Mouse (Mus musculus): Measurements from ENCODE around the gene Kcnh3.
"Not testable (repeated sequence)": the region's sequence is repeated elsewhere in the genome, so short reads cannot be mapped to it uniquely, and the experiment has no call there.

Kcnh3 gene

DNA sequence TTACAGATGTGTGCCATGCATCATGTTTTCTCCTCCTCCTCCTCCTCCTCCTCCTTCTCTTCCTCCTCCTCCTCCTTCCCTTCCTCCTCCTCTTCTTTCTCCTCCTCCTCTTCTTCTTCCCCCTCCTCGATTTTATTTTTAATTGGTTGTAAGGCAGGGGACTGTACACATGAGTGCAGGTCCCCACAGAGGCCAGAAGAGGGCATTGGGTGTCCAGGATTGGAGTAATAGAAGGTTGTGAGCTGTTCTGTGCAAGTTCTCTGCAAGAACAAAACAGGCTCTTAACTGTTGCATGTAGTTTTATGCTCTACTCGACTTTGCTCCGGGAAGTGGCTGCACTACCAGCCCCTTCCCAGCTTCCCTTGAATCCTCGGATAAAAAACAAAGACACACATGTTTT is 15.5 kb downstream of the Kcnh3 start:
- DNase-seq (ENCODE audit: low read depth, low spot score) = no peak

DNA sequence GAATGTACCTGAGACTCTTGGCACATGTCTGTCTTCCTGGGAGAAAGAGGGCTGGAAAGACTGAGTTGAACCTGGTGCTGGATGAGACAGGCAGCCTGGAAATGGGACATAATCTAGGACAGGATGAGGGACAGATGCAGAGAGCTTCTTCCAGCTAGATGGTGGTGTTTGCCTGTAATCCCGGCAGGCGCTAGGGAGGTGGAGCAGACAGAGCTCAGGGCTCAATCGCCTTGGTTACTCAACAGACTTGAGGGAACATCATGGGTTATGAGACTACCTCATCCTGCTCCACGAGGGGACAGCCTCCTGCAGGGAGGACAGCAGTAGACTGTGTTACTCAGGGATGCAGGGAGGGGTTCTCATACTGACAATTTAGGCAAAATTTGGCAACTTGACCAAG is 16.6 kb downstream of the Kcnh3 start:
- no peak for DNase-seq (ENCODE audit: low read depth, low spot score)

DNA sequence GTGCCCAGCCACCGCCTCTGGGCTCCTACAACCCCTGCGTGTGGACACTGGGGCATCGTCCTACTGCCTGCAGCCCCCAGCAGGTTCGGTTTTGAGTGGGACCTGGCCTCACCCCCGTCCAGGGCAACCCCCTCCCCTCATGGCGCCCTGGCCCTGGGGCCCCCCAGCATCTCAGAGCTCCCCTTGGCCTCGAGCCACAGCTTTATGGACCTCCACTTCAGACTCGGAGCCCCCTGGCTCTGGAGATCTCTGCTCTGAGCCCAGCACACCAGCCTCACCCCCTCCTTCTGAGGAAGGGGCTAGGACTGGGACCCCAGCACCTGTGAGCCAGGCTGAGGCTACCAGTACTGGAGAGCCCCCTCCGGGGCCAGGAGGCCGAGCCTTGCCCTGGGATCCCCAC is 17.4 kb downstream of the Kcnh3 start:
- DNase-seq (ENCODE audit: low read depth, low spot score) = no peak

DNA sequence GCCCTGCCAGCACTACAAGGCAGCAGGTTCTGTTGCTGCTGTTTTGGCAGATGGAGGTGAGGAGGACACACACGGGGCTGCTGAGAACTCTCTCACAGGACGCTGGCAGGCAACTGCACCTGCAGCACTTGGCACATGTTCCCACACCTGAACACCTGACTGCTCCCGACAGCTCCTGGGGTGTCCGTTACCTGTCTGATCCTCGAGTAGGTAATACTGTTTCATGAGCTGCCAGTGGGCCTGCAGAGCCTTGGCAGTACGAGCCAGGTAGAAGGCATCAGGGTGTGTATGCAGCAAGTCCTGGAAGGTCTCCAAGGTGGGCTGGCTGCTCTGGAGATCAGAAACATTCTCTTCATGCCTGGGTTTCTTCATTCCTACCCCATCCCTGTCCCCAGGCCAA is 22.1 kb downstream of the Kcnh3 start:
- DNase-seq (ENCODE audit: low read depth, low spot score) = not testable (repeated sequence)

DNA sequence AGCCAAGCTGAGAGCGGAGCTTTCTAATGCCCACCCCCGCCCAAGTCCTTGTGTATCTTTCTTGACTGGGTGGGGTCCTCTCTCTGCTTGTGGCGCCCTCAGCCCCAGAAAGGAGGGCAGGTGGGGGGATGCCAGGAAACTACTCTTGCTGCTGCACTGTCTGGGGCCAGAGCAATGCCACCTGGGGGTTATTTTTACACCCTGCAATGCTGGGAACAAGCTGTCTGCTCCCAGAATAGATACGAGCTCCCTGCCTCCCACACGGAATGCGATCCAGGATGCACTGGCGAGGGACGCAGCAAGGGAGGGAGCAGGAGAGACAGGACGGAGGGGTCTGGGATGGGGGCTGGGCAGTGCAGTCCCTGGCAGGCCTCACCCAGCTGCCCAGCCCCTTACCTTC is 24.3 kb downstream of the Kcnh3 start:
- DNase-seq (ENCODE audit: low read depth, low spot score) = no peak

DNA sequence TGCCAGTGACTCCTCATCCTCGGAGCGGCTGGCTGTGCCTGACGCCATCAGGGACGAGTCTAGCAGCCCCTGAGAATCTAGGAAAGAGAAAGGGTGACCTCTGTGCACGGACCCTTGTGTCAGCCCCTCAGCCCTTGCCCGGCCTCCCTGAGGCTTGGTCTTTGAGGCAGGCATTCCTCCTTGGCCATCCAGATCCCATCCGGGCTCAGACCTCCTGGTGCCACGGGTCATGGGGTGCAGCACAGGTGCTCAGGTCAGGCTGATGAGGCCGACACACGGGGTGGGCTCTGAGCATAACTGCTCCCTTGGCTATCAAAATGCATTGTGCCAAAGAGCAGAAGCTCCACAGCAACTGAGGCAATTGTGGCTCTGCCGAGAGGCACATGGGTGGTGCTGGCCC is 25.3 kb downstream of the Kcnh3 start:
- DNase-seq (ENCODE audit: low read depth, low spot score) = no peak

DNA sequence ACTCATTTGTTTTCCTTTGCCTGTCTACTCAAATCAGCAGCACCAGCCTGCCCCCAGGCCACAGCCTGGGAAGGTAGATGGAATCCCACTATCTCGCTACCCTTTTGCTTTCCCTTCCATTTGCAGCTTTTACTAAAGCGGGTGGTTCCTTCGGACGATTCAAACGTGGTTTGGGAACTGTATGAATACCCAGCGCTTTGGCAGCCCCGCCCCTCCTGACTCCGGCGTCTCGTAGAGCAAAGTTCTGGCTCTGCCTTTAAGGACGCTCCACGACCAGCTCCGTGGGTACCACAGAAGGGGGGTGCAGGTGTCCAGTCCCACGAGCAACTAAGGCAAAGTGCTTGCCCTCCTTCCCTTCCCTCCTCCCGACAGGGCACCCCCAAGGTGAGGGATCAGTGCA is 26.4 kb downstream of the Kcnh3 start:
- DNase-seq (ENCODE audit: low read depth, low spot score) = peak; percentile 27

DNA sequence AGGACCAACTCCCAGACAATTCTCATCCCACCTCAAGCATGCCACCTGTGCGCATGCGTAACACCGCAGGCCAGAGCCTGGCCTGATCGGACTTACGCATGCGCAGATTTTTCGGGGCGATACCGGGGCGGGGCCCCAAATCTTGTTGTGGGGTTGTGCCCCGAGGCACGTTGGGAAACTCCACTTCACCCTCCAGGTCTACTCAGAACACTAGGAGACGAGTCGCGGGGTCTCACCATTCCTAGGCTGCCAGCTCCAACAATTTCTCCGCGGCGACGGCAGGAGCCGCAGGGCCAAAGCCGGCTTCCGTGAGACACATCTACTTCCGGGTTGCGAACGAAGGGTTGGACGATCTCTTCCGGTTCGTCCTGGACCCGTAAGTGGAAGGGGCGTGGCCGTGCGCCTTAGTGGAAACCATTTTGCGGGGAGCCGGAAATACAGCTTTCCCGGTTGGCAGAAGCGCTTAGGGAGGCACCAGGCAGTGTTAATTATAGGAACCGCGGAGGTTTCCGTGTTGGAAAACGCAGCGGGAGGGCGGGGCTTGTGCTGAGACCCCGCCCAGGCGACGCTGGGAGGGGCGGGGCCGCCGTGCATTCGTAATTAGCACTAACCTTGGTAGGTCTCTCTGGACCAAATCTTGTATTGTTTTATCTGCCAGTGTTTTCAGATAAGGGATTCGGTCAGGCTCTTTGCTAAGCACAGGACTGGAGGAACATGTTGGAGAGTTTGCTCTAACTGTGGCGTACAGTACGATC is 27.1 kb downstream of the Kcnh3 start, which contains the start of gene Mcrs1:
TSS of gene Mcrs1 (minus strand) at position 336 of the 755 bp plus-strand sequence.
- peak; percentile 99 for DNase-seq (ENCODE audit: low read depth, low spot score)

DNA sequence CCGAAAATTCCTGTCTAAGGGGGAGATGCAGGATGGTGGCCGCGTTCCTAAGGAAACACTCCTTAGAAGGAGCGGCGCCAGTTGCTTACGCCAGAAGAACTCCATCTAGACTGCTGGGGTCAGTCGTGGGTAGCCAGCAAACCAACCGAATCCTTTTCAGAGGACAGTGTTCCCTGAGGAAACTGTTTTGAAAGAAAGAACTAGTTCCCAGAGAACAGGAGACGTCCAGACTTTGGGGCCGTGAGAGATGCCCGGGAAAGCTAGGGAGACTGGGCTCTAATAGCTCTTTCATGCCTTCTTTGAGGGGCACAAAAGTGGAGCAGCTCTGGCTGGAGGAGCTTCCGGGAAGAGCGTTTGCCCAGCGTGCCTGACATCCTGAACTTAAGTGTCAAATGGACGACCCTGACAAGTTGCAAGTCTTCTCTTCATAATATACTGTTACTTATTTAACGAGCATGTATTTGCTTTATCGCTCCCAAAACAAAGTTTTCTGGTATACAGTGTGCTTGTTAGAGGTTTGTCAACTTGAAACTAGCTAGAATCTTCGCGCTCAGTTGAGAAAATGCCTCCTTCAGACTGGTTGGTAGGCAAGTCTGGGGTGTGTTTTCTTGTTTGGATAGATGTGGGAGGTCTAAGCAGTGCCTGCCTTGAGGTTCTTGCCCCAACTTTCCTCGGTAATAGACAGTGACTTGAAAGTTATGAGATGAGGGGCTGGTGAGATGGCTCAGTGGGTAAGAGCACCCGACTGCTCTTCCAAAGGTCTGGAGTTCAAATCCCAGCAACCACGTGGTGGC is 27.9 kb downstream of the Kcnh3 start:
- DNase-seq (ENCODE audit: low read depth, low spot score) = peak; percentile 41

DNA sequence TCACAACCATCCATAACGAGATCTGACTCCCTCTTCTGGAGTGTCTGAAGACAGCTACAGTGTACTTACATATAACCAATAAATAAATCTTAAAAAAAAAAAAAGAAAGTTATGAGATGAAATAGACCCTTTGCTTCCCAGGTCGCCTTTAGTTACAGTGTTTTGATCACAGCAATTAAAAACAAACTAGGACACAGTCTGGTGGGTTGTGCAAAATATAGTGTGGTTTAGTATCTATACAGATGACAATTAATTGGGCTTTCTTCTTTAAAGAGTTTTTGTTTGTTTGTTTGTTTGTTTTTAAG is 28.5 kb downstream of the Kcnh3 start:
- not testable (repeated sequence) for DNase-seq (ENCODE audit: low read depth, low spot score)

DNA sequence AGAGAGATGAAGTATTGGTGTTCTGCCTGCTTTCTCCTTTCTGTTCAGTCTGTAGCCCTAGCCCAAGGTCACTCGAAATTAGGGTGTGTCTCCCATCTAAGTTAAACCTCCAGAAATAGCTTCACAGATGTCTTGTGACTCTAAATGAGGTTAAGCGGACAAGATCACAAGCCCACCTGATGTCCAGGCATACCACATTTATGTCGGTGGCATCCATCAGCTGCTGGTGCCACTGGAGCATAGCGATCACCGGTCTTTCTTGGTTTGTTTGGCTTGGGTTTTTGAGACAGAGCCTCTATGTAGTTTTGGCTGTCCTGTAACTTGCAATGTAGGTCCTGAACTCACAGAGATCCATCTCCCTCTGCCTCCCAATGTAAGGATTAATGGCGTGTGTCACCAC is 29.1 kb downstream of the Kcnh3 start:
- no peak for DNase-seq (ENCODE audit: low read depth, low spot score)

DNA sequence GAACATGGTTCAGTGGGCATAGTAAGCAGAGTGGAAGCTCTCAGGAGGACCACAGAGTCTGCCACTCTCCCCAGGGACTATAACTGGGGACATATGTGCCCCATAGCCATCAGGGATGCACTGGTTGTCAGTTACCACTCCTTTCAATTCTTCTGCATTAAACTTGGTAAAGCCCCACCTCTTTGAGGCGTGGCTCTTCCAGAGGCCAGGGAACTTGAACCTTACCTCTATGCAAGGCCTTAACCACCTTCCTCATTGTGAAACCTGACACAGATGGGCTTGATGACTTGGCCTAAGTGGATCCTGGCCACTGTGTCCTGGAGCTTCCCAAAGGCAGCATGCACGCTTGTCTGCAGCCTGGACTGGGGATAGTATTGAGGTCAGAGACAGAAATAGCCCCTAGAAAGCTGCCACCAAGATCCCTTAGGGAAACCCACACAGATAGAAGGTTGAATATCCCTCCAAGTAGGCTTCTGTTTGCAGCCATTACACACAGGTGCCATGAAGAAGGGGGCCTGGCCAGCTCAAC is 29.9 kb downstream of the Kcnh3 start:
- no peak for DNase-seq (ENCODE audit: low read depth, low spot score)

DNA sequence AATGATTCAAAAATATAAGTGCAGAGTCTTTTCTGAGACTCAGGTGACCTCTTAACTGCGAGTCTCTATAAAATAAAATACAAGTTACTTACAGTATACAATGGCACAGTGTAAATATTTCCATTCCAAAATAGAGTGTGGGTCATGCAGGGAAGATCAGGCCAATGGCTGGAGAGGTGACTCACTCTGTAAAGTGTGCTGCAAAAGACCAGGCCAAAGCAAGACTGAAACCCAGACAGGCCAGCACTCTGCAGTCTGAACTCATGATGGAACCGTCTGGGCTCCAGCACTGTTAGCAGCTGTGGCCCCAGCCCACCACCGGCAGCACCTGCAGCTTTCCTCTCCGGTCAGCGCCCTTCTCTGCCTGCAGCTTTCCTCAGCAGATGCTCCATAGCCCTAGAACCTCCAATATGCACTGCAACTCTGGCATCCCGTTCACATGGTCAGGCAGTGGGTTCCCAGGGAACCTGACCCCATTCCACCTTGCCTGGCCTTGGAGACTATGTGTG is 30.6 kb downstream of the Kcnh3 start:
- no peak for DNase-seq (ENCODE audit: low read depth, low spot score)

DNA sequence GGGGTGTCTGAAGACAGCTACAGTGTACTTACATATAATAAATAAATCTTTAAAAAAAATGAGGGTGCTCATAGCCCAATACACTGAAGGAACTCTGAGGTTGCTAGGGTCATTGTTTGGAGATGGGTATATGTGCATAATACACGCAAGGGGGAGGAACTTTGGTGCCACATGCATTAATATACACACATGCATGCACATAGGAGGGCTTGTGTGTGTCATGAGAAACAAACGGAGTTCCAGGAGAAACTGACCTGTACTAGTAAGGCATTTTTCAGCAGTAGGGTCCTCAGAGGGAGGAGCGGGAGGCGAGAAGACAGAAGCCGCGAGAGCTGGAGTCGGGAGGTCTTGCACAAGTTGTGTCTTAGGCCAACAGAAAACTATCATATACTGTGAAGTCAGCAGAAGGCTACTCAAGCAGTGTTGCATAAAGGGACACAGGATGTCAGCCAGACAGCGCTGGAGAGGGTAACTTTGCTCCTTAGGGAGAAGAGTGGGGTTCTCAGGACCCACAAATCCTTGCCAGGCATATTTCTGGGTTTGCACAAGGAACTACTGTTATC is 34.6 kb downstream of the Kcnh3 start:
- DNase-seq (ENCODE audit: low read depth, low spot score) = no peak

DNA sequence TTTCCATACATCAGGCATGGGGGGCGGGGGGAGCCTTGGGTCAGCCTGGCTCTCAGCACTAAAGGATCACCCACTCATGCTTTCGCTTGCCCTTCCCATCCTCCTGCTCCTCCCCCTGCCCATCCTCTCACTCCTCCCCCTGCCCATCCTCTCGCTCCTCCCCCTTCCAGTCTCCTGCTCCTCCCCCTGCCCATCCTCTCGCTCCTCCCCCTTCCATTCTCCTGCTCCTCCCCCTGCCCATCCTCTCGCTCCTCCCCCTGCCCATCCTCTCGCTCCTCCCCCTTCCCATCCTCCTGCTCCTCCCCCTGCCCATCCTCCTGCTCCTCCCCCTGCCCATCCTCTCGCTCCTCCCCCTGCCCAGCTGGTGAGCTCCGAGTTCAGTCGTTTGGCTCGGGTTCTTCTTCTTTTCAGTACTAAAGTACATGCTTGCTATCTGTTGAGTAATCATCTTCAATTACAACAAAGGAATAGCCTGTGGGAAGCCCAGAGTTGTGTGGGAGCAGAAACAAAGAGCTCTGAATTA is 35.1 kb downstream of the Kcnh3 start:
- peak; percentile 80 for DNase-seq (ENCODE audit: low read depth, low spot score)

DNA sequence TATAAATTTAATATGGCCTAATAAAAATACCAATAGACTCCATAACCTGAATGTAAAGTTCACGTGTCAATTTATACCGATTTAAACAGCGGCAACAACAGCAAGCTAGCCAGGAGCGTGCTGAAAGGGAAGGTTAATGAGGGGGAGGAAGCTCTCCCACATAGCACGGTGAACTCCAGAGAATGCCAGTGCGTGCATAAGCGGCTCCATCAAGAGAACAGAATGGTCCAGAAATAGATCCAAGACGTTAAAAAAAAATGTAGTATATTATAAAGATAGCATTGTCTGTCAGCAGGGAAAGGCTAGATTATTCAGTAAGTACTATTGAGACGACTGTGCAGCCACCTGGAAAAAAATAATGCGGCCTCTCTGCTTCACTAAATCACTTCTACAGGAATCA is 38.0 kb downstream of the Kcnh3 start:
- DNase-seq (ENCODE audit: low read depth, low spot score) = no peak

DNA sequence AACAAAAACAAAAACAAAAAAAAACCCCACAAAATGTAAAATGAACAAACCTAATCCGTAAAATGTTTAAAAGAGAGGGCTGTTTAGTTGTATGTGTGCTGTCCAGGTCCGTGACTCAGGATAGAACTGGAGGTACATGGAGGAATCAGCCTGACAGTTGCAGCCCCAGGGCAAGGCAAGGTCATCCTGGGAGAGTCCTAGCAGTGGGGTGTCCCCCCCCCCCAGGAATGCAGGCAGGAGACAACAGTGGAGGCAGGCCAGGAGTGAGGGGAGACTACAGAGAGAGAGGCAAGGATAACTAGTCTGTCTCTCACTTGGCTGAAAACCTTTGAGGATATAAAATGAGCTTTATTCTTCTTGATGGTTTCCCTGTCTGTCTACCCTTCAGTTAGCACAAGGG is 39.7 kb downstream of the Kcnh3 start:
- DNase-seq (ENCODE audit: low read depth, low spot score) = no peak

DNA sequence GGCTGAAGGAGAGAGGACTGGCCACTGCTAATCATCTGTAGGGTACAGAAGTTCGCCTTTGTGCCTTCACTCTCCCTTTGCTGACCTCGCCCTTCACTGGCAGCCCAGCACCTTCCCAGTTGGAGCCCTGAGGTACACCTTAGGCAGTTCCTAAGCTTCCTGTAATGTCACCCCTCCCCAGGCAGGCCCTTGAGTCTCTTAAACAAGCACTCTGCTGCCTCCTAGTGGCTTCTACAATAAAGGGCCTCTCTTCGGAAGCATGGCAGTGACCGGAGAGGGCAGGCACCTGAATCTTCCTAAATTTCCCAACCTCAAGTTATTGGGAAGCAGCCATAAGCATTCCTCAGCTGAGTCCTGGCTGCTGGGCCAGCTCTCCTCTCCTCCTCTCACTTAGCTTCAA is 41.0 kb downstream of the Kcnh3 start:
- DNase-seq (ENCODE audit: low read depth, low spot score) = peak; percentile 90

DNA sequence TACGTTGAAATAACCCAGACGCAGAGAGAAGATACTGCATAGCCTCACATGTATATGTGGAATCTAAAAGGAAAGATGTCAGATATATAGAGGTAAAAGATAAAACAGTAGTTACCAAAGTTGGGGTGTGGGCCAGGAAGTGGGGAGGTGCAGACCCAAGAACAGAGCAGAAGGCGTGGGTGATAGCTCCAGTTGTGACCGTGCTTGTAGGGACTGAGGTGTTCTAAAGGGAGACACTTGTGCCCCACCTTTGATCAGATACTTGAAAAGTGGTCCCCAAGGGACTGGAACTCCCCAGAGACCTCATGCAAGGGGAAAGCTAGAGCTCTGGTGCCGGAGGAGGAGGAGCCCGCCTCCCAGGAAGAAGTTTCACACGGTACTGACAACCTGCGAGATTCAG is 51.4 kb downstream of the Kcnh3 start:
- DNase-seq (ENCODE audit: low read depth, low spot score) = peak; percentile 51

DNA sequence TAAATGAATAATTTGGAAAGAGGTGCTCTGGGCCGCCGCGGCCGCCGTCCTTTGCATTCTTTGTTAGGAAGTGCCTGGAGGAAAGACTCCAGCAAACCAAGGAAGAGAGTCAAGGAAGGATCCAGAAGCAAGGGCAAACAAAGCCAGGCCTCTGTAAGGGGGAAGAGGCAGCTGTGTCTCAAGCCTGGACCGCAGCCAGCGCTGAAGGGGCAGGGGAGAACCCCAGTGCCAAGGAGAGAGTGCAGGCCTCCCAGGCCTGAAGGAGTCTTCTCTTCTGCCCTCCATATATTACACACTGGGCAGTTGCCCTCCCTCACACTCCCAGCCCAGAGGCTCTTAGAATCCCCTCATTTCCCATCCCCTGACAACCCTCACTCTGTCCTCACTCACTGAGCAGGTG is 53.6 kb downstream of the Kcnh3 start:
- no peak for DNase-seq (ENCODE audit: low read depth, low spot score)

DNA sequence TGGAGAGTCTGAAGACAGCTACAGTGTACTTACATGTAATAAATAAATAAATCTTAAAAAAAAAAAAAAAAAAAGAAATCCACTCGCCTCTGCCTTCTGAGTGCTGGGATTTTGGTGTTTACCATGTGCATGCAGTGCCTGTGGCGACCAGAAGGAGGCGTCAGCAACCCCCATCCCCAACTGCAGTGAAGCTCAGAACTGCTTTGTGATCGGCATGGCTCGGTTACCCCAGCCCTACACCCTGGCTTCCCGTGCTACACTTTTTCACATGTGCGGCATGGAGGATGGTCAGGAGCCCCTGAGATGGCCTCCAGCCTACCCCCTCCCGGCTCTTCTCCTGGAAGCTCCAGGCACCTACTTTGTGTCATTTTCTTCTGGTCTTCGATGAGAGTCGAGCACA is 58.8 kb downstream of the Kcnh3 start:
- peak; percentile 62 for DNase-seq (ENCODE audit: low read depth, low spot score)

DNA sequence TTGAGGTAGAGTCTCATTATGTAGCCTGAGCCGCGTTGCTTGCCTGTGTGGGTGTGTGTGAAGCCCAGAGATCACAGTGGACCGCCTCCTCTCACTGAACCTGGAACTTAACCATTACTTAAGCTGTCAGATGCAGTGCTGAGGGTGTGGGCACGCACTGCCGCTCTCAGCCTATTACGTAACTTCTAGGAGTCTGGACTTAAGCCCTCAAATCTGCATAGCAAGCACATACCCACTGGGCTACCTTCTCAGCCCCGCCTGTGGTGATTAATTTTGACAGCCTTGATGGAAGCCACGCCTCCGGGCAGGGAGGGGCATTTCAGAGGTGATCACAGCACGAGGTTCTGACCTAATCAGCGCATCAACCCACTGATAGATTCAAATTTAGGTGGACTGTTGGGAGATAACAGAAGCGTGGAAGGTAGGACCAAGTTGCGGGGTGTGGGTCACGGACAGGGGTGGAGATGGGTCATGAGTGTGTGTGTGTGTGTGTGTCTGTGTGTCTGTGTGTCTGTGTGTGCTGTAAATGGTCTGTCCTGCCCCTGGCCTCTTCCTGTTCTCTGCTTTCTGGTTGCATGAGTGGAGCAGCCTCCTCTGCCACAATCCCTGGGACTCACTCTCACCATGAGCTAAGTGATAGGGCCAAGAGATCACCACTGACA is 60.0 kb downstream of the Kcnh3 start:
- peak; percentile 45 for DNase-seq (ENCODE audit: low read depth, low spot score)

All from CD4-positive, CD25-positive, alpha-beta regulatory T cell, adult 2 months (primary cell).